Mouse (Mus musculus) testis, adult 2 months (tissue): ENCODE data around the gene Snrnp35.
A peak's percentile ranks its signal among the peaks of the same experiment; 100 is the strongest.

Source experiments
- CTCF ChIP-seq: fragments of 200-500 bp; IDR thresholded peaks from 2 replicates; pipeline ENCODE4 v1.5.1; 2012; ENCODE audit warnings: low read depth, mild to moderate bottlenecking, inconsistent platforms, low read length, moderate library complexity; ENCODE audit not compliant: control insufficient read depth, insufficient read depth, insufficient replicate concordance
- POLR2A ChIP-seq: fragments of 200-500 bp; IDR thresholded peaks from 2 replicates; pipeline ENCODE4 v1.6.1; 2012; ENCODE audit warnings: low read depth, mild to moderate bottlenecking, inconsistent platforms, low read length, moderate library complexity; ENCODE audit not compliant: control insufficient read depth

DNA sequence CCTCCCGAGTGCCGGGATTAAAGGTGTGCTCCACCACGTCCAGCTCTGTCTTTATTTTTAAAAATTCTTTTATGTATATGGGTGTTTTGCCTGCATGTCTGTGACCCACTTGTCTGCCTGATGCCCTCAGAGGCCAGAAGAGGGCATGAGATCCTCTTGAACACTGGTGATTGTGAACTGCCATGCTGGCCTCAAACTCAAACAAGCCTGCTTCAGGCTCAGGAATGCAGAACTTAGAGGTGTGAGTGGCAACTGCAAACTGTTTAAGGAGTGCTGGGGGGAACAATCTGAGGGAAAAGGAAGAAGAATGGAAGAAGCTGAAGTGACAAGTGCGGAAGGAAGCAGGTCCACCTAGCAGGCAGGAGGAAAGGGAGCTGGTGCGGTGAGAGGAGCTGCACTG is 44.7 kb upstream of the Snrnp35 start:
- TF ChIP-seq CTCF, result peak; percentile 12; the same call in 1 of the 2 replicates
- TF ChIP-seq POLR2A, result no peak
